Mouse (Mus musculus) heart, postnatal 0 days (tissue): Measurements from ENCODE around the gene 2900026A02Rik. TPM values are rescaled to one million over a fixed set of nuclear protein-coding genes. Genes with fewer than 3 reads are reported as not detected.

Experiments used
- ATAC-seq: fragments of 200-750 bp; cut with Nextera tagmentation; 2 replicates; pipeline ENCODE4 v1.8.0; 2017; ENCODE audit warnings: low read depth, moderate number of reproducible peaks, moderate library complexity; ENCODE audit not compliant: insufficient read depth
- DNase-seq: peaks from one replicate; pipeline ENCODE4 v3.0.0-alpha.2; 2016; ENCODE audit warnings: low spot score
- H3K27ac ChIP-seq: fragments of 300-500 bp; sonication (generic); 2 replicates; pipeline ENCODE4 v1.5.1; 2014; ENCODE audit warnings: low read depth, mild to moderate bottlenecking
- H3K27me3 ChIP-seq: fragments of 300-500 bp; sonication (generic); 2 replicates; pipeline ENCODE4 v1.6.1; 2014; ENCODE audit warnings: low read length, mixed read lengths; ENCODE audit not compliant: control insufficient read depth, insufficient read depth
- H3K36me3 ChIP-seq: fragments of 300-500 bp; sonication (generic); replicated peaks from 2 replicates; pipeline ENCODE4 v1.6.1; 2014; ENCODE audit warnings: low read length, mixed read lengths; ENCODE audit not compliant: control insufficient read depth, insufficient read depth
- H3K4me1 ChIP-seq: fragments of 300-500 bp; sonication (generic); 2 replicates; pipeline ENCODE4 v1.6.1; 2014; ENCODE audit warnings: antibody characterized with exemption; ENCODE audit not compliant: control insufficient read depth, insufficient read depth
- H3K4me2 ChIP-seq: fragments of 300-500 bp; sonication (generic); 2 replicates; pipeline ENCODE4 v1.6.1; 2014; ENCODE audit warnings: low read depth, mild to moderate bottlenecking, low read length, moderate library complexity
- H3K4me3 ChIP-seq: fragments of 300-500 bp; sonication (generic); 2 replicates; pipeline ENCODE4 v1.5.1; 2014; ENCODE audit warnings: low read depth, low read length
- H3K9ac ChIP-seq: fragments of 300-500 bp; sonication (generic); replicated peaks from 2 replicates; pipeline ENCODE4 v1.6.1; 2014; ENCODE audit warnings: low read depth, low read length, mixed read lengths
- H3K9me3 ChIP-seq: fragments of 300-500 bp; sonication (generic); replicated peaks from 2 replicates; pipeline ENCODE4 v1.6.1; 2016; ENCODE audit warnings: low read length; ENCODE audit not compliant: control insufficient read depth
- CTCF ChIP-seq: IDR thresholded peaks from 2 replicates; pipeline ENCODE4 v1.5.1; 2016; ENCODE audit warnings: antibody characterized with exemption, control low read depth, low read depth
- EP300 ChIP-seq: IDR thresholded peaks from 2 replicates; pipeline ENCODE4 v1.6.1; 2016; ENCODE audit warnings: antibody characterized with exemption, low read depth
- WGBS: fragments of 180-500 bp; shearing (Covaris S2); extraction: QIAGEN DNeasy Blood & Tissue Kit; methylation state at CpG from one replicate; pipeline ENCODE4 v1.1.7; 2014; 5-methylcytosine and 5-hydroxymethylcytosine counted together
- polyA plus RNA-seq: library from polyadenylated mRNA; unstranded; fragments of >200 nt; fragmentation: Nextera tagmentation; extraction: Ambion mirVana; gene quantifications from 2 replicates; pipeline ENCODE4 v1.2.1, GENCODE M21; 2015
- total RNA-seq: library from RNA; depleted of rRNA; stranded (reverse); fragments of >200 nt; gene quantifications from 2 replicates; pipeline ENCODE4 v1.2.3, GENCODE M21; 2014; ENCODE audit warnings: low replicate concordance; rRNA removed

2900026A02Rik gene
- total and polyA plus RNA-seq, 2 experiments from 2014 or later = 10.2 to 18.9 TPM

GRCm38 (mm10) chr5:113043531-113043930 lies 177.5 kb downstream of the 2900026A02Rik start:
- DNase-seq (no peak), ATAC-seq (peak; percentile 62)
- Histone ChIP-seq H3K9me3 (no peaks in the 10 kb centered on the region), H3K9ac (no peak overlapping the region), H3K36me3 (no peaks in the 10 kb centered on the region), H3K27ac (no peak overlapping the region), H3K4me2 (no peak overlapping the region), H3K27me3 (no peaks in the 10 kb centered on the region), H3K4me3 (no peak overlapping the region), H3K4me1 (peaks cover 9% of the 10 kb centered on the region; the same call in 1 of the 2 replicates)
- no peak for TF ChIP-seq EP300
- TF ChIP-seq CTCF = no peak
- 56% methylated on average over 8 of the region's 8 CpGs for WGBS

DNA sequence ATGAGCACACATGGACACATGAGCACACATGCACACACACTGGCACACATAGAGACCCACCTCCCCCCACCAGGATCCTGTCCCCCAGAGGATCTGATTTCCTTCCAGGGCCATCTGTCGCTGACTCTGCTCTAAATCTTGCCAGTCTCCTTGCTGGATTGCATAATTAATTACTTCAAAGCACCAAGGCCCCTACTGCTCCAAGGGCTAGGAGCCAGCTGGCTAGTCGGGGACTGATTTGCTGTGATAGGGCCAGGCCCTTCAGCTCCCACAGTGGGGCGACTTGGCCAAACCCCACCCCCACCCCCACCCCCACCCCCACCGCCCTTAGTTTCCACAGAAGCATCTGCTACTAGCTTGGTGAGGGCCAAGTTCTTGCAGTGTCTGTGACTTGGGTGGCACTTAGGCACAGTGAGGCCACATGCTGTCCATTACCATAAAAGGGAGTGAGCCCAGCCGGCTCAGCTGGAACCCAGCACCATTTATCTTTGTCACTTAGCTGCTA lies 179.4 kb downstream of the 2900026A02Rik start:
- Histone ChIP-seq H3K9ac (no peak overlapping the region), H3K4me1 (peaks cover 9% of the 10 kb centered on the region; the same call in 1 of the 2 replicates), H3K4me3 (no peak overlapping the region), H3K9me3 (no peaks in the 10 kb centered on the region), H3K27ac (no peak overlapping the region), H3K27me3 (no peaks in the 10 kb centered on the region), H3K4me2 (no peak overlapping the region), H3K36me3 (no peaks in the 10 kb centered on the region)
- no peak for DNase-seq
- no peak for TF ChIP-seq EP300
- TF ChIP-seq CTCF = no peak
- no peak for ATAC-seq
- WGBS = 22% methylated on average over 5 of the region's 5 CpGs

DNA sequence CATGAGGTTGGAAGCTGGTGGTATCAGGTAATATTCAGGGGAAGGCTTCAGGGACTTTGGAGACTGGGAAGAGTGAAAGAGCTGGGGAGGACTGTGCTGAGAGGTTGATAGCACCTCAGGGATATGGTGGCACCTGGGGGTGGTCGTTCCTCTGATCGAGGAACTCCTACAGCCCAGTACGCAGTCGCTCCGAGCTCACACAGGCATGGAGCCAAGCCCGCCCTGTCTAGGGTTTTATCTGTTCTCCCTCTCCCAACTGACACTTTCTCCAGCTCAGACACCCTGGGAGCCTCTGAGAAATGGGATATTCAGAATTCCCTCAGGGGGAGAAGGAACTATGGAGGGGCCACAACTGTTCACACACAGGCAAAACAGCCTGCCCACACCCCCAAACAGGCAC lies 180.3 kb downstream of the 2900026A02Rik start:
- TF ChIP-seq CTCF (no peak), EP300 (no peak)
- Histone ChIP-seq H3K36me3 (no peaks in the 10 kb centered on the region), H3K4me3 (no peak overlapping the region), H3K9me3 (no peaks in the 10 kb centered on the region), H3K4me1 (peaks cover 14% of the 10 kb centered on the region), H3K9ac (no peak overlapping the region), H3K4me2 (no peak overlapping the region), H3K27me3 (no peaks in the 10 kb centered on the region), H3K27ac (no peak overlapping the region)
- ATAC-seq (no peak), DNase-seq (peak; percentile 15)
- 22% methylated on average over 6 of the region's 6 CpGs for WGBS

DNA sequence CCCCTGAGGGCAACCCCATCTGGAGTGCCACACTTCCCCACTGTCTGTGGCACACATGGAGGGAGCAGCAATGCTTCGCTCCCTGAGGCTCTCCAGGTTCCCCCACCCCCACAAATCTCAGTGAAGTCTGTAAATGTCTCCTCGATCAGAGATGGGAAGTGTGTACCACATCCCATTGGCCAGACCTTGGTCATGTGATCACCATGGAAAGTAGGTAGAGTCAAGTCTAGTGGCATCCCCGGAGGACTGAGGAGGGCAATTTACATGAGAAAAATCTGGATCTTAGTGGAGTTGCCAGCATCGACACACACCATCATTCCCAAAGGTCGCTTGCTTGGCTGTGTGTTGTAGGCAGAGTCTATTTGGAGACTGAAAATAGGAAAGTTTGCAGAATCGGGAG lies 182.4 kb downstream of the 2900026A02Rik start:
- TF ChIP-seq EP300 = no peak
- no peak for TF ChIP-seq CTCF
- Histone ChIP-seq H3K27me3 (no peaks in the 10 kb centered on the region), H3K4me3 (no peak overlapping the region), H3K9ac (no peak overlapping the region), H3K9me3 (no peaks in the 10 kb centered on the region), H3K4me2 (no peak overlapping the region), H3K27ac (no peak overlapping the region), H3K36me3 (no peaks in the 10 kb centered on the region), H3K4me1 (peaks cover 31% of the 10 kb centered on the region)
- DNase-seq (no peak), ATAC-seq (no peak)
- 84% methylated on average over 6 of the region's 6 CpGs for WGBS

Other genes starting within 250 kb of the 2900026A02Rik start
- gene Grk3, start 205.4 kb downstream of the 2900026A02Rik start, total RNA-seq = 33.8 and 41.8 TPM in 2 replicates
- 12.2 and 12.3 TPM in 2 replicates for gene Grk3, start 205.4 kb downstream of the 2900026A02Rik start, polyA plus RNA-seq
- gene Crybb2, start 151.1 kb downstream of the 2900026A02Rik start, total RNA-seq = not detected in 2 replicates
- gene Crybb2, start 151.1 kb downstream of the 2900026A02Rik start, polyA plus RNA-seq = not detected in 2 replicates
- gene Crybb3, start 139.7 kb downstream of the 2900026A02Rik start, total RNA-seq = not detected in 2 replicates
- 0.77 and 0.89 TPM in 2 replicates for gene Crybb3, start 139.7 kb downstream of the 2900026A02Rik start, polyA plus RNA-seq
- not detected in 2 replicates for gene Tmem211, start 5.7 kb upstream of the 2900026A02Rik start, total RNA-seq
- gene Tmem211, start 5.7 kb upstream of the 2900026A02Rik start, polyA plus RNA-seq = not detected in 2 replicates
- gene Sgsm1, start 89.5 kb upstream of the 2900026A02Rik start, total RNA-seq = 0.35 and 1.1 TPM in 2 replicates
- gene Sgsm1, start 89.5 kb upstream of the 2900026A02Rik start, polyA plus RNA-seq = 0.11 and 0.32 TPM in 2 replicates
- gene Aym1, start 136.1 kb upstream of the 2900026A02Rik start, total RNA-seq = not detected in 2 replicates
- not detected in 2 replicates for gene Aym1, start 136.1 kb upstream of the 2900026A02Rik start, polyA plus RNA-seq